Mouse (Mus musculus) hindbrain, embryonic 14.5 days (tissue): ENCODE results near the gene Tmem147. TPM values are rescaled to one million over a fixed set of nuclear protein-coding genes. Genes with fewer than 3 reads are reported as not detected.

ENCODE experiments used
- ATAC-seq: fragments of 200-750 bp; cut with Nextera tagmentation; 2 replicates; pipeline ENCODE4 v1.8.0; 2017; ENCODE audit warnings: moderate number of reproducible peaks, mild to moderate bottlenecking, moderate TSS enrichment, moderate library complexity; ENCODE audit not compliant: low FRiP score
- DNase-seq: peaks from one replicate; pipeline ENCODE4 v3.0.0-alpha.2; 2015; ENCODE audit warnings: low spot score
- H3K27ac ChIP-seq: fragments of 300-500 bp; sonication (generic); 2 replicates; pipeline ENCODE4 v1.5.1; 2014; ENCODE audit warnings: mild to moderate bottlenecking, moderate library complexity
- H3K27me3 ChIP-seq: fragments of 300-500 bp; sonication (generic); 2 replicates; pipeline ENCODE4 v1.6.1; 2014; ENCODE audit warnings: mild to moderate bottlenecking, low read length, mixed read lengths; ENCODE audit not compliant: control insufficient read depth, insufficient read depth
- H3K36me3 ChIP-seq: fragments of 300-500 bp; sonication (generic); replicated peaks from 2 replicates; pipeline ENCODE4 v1.6.1; 2014; ENCODE audit not compliant: control insufficient read depth, insufficient read depth
- H3K4me1 ChIP-seq: fragments of 300-500 bp; sonication (generic); replicated peaks from 2 replicates; pipeline ENCODE4 v1.6.1; 2014; ENCODE audit warnings: antibody characterized with exemption, low read length, mixed read lengths; ENCODE audit not compliant: control insufficient read depth, insufficient read depth
- H3K4me2 ChIP-seq: fragments of 300-500 bp; sonication (generic); replicated peaks from 2 replicates; pipeline ENCODE4 v1.6.1; 2014; ENCODE audit warnings: mild to moderate bottlenecking, moderate library complexity
- H3K4me3 ChIP-seq: fragments of 300-500 bp; sonication (generic); replicated peaks from 2 replicates; pipeline ENCODE4 v1.5.1; 2014; ENCODE audit warnings: mild to moderate bottlenecking, low read length
- H3K9ac ChIP-seq: fragments of 300-500 bp; sonication (generic); 2 replicates; pipeline ENCODE4 v1.6.1; 2014
- H3K9me3 ChIP-seq: fragments of 300-500 bp; sonication (generic); 2 replicates; pipeline ENCODE4 v1.6.1; 2016; ENCODE audit warnings: low read length; ENCODE audit not compliant: control insufficient read depth
- WGBS: fragments of 180-500 bp; shearing (Covaris S2); extraction: QIAGEN DNeasy Blood & Tissue Kit; methylation state at CpG from one replicate; pipeline ENCODE4 v1.1.7; 2014; 5-methylcytosine and 5-hydroxymethylcytosine counted together
- polyA plus RNA-seq: library from polyadenylated mRNA; unstranded; fragments of >200 nt; fragmentation: Nextera tagmentation; extraction: Ambion mirVana; gene quantifications from 2 replicates; pipeline ENCODE4 v1.2.1, GENCODE M21; 2014

Tmem147 gene
- polyA plus RNA-seq = 281 and 319 TPM in 2 replicates

- H3K4me3 ChIP-seq = peak within 1 kb of the TSS; percentile 78
- H3K9me3 ChIP-seq = no peaks in the 10 kb centered on the region
- peaks cover 26% of the 10 kb centered on the region for H3K4me1 ChIP-seq
- H3K27me3 ChIP-seq = no peaks in the 10 kb centered on the region
- H3K36me3 ChIP-seq = peaks cover 31% of the 10 kb centered on the region
- WGBS = under 1% methylated on average over 59 of the region's 60 CpGs
- DNase-seq = peak; percentile 98
- peak within 1 kb of the TSS; percentile 88 for H3K9ac ChIP-seq
- H3K27ac ChIP-seq = peak within 1 kb of the TSS; percentile 91
- peak within 1 kb of the TSS; percentile 65 for H3K4me2 ChIP-seq
- peak; percentile 96 for ATAC-seq
Observed at GRCm38 (mm10) chr7:30729396-30730063, at the start of gene Tmem147. Gene Tmem147 (minus strand): TSS chr7:30729540.

GRCm38 (mm10) chr7:30777911-30778310, 48.6 kb upstream of the Tmem147 start:
- no peaks in the 10 kb centered on the region for H3K4me1 ChIP-seq
- no peaks in the 10 kb centered on the region for H3K36me3 ChIP-seq
- no peak for ATAC-seq
- no peaks in the 10 kb centered on the region for H3K9me3 ChIP-seq
- H3K27ac ChIP-seq = no peak overlapping the region
- H3K27me3 ChIP-seq = no peaks in the 10 kb centered on the region
- WGBS = 73% methylated on average over 1 of the region's 1 CpGs
- DNase-seq = no peak
- H3K9ac ChIP-seq = no peak overlapping the region
- no peak overlapping the region for H3K4me2 ChIP-seq
- H3K4me3 ChIP-seq = no peak overlapping the region

DNA sequence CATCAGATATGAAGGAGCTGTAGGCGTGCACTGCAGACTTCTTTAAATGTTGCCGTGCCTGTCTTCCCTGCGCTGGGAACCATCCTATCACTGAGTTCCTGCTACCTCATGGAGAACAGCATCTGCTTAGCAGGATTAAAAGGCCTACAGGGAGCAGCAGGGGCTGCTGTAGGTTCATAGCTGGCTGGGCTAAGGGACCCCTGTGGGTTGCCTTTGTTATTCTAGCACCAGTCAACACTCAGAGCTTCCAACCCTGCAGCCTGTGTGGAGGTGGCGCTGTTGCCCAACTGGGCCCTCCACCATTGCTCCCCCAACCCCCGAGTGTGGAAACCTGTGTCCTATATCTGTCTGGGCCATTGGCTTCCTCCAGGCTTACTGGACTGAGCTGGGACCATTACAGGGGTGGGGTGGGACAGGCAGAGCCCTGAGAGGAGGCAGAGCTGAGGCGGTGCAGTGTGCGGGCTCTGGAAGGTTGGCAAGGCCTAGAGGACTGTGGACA, 47.8 kb upstream of the Tmem147 start:
- no peak for DNase-seq
- Histone ChIP-seq H3K27me3 (no peaks in the 10 kb centered on the region), H3K4me1 (no peaks in the 10 kb centered on the region), H3K36me3 (no peaks in the 10 kb centered on the region), H3K4me2 (no peak overlapping the region), H3K4me3 (no peak overlapping the region), H3K9me3 (no peaks in the 10 kb centered on the region), H3K9ac (no peak overlapping the region), H3K27ac (no peak overlapping the region)
- ATAC-seq = no peak
- 40% methylated on average over 7 of the region's 7 CpGs for WGBS

- no peak overlapping the region for H3K4me3 ChIP-seq
- H3K36me3 ChIP-seq = no peaks in the 10 kb centered on the region
- no peaks in the 10 kb centered on the region for H3K27me3 ChIP-seq
- H3K9ac ChIP-seq = no peak overlapping the region
- DNase-seq (no peak), ATAC-seq (no peak)
- H3K9me3 ChIP-seq = no peaks in the 10 kb centered on the region
- H3K27ac ChIP-seq = no peak overlapping the region
- WGBS = 98% methylated on average over 9 of the region's 9 CpGs
- H3K4me2 ChIP-seq = no peak overlapping the region
- no peaks in the 10 kb centered on the region for H3K4me1 ChIP-seq
Observed at GRCm38 (mm10) chr7:30776104-30776503, 46.8 kb upstream of the Tmem147 start.

- Histone ChIP-seq H3K27me3 (no peaks in the 10 kb centered on the region; the same call in 1 of the 2 replicates), H3K36me3 (no peaks in the 10 kb centered on the region), H3K4me3 (no peak overlapping the region), H3K9ac (no peak overlapping the region), H3K27ac (no peak overlapping the region), H3K4me2 (no peak overlapping the region), H3K4me1 (no peaks in the 10 kb centered on the region), H3K9me3 (no peaks in the 10 kb centered on the region)
- 32% methylated on average over 9 of the region's 9 CpGs for WGBS
- no peak for DNase-seq
- ATAC-seq = no peak
Observed at GRCm38 (mm10) chr7:30769236-30769635, 39.9 kb upstream of the Tmem147 start.

- H3K4me3 ChIP-seq = no peak overlapping the region
- no peaks in the 10 kb centered on the region for H3K36me3 ChIP-seq
- H3K9ac ChIP-seq = no peak overlapping the region
- H3K4me1 ChIP-seq = no peaks in the 10 kb centered on the region
- no peaks in the 10 kb centered on the region; the same call in 1 of the 2 replicates for H3K27me3 ChIP-seq
- no peak for DNase-seq
- no peaks in the 10 kb centered on the region for H3K9me3 ChIP-seq
- H3K27ac ChIP-seq = no peak overlapping the region
- no peak overlapping the region for H3K4me2 ChIP-seq
- 92% methylated on average over 4 of the region's 4 CpGs for WGBS
- ATAC-seq = no peak
Observed at GRCm38 (mm10) chr7:30766408-30766807, 37.1 kb upstream of the Tmem147 start.

DNA sequence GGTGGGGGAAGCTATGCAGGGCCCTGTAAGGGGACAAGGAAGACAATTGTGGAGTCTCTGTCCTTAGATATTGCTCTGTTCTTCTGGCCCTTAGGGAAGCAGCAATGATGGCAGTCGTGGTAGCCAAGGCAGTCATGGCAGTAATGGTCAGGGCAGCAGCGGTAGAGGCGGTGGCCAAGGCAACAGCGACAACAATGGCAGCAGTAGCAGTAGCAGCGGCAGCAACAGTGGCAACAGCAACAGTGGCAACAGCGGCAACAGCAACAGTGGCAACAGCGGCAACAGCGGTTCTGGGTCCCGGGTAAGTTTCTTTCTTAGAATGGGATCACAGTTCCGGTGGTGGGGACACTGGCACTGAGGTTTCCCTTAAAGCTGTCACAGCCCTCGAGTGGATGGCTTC, 35.8 kb upstream of the Tmem147 start:
- no peak for ATAC-seq
- Histone ChIP-seq H3K4me2 (peak overlapping the region; percentile 21), H3K4me1 (no peaks in the 10 kb centered on the region), H3K27me3 (no peaks in the 10 kb centered on the region; the same call in 1 of the 2 replicates), H3K4me3 (no peak overlapping the region), H3K36me3 (no peaks in the 10 kb centered on the region), H3K27ac (no peak overlapping the region), H3K9ac (no peak overlapping the region), H3K9me3 (no peaks in the 10 kb centered on the region)
- WGBS = 32% methylated on average over 11 of the region's 11 CpGs
- DNase-seq = no peak

- no peak within 1 kb of the TSS for H3K4me3 ChIP-seq
- WGBS = 49% methylated on average over 5 of the region's 5 CpGs
- H3K27me3 ChIP-seq = no peaks in the 10 kb centered on the region
- DNase-seq (no peak), ATAC-seq (no peak)
- H3K9me3 ChIP-seq = no peaks in the 10 kb centered on the region
- H3K9ac ChIP-seq = no peak within 1 kb of the TSS
- no peaks in the 10 kb centered on the region for H3K4me1 ChIP-seq
- H3K36me3 ChIP-seq = no peaks in the 10 kb centered on the region
- H3K4me2 ChIP-seq = no peak within 1 kb of the TSS
- H3K27ac ChIP-seq = no peak within 1 kb of the TSS
Observed at GRCm38 (mm10) chr7:30763456-30763855, 34.1 kb upstream of the Tmem147 start, which contains the start of gene Dmkn. Gene Dmkn (plus strand): TSS chr7:30763756.

- Histone ChIP-seq H3K4me1 (no peaks in the 10 kb centered on the region), H3K36me3 (no peaks in the 10 kb centered on the region), H3K4me3 (no peak overlapping the region), H3K9me3 (no peaks in the 10 kb centered on the region), H3K9ac (no peak overlapping the region), H3K27ac (no peak overlapping the region), H3K4me2 (no peak overlapping the region), H3K27me3 (no peaks in the 10 kb centered on the region)
- ATAC-seq = no peak
- WGBS = 82% methylated on average over 4 of the region's 4 CpGs
- DNase-seq = no peak
Observed at GRCm38 (mm10) chr7:30761769-30762352, 32.5 kb upstream of the Tmem147 start.
